Mouse (Mus musculus) brain, adult 2 months (tissue): ENCODE data around the gene Myh10.

Source experiments
- DNase-seq: peaks from one replicate; pipeline ENCODE4 v3.0.0; 2011; ENCODE audit warnings: low read depth, low spot score

Gene Myh10

DNA sequence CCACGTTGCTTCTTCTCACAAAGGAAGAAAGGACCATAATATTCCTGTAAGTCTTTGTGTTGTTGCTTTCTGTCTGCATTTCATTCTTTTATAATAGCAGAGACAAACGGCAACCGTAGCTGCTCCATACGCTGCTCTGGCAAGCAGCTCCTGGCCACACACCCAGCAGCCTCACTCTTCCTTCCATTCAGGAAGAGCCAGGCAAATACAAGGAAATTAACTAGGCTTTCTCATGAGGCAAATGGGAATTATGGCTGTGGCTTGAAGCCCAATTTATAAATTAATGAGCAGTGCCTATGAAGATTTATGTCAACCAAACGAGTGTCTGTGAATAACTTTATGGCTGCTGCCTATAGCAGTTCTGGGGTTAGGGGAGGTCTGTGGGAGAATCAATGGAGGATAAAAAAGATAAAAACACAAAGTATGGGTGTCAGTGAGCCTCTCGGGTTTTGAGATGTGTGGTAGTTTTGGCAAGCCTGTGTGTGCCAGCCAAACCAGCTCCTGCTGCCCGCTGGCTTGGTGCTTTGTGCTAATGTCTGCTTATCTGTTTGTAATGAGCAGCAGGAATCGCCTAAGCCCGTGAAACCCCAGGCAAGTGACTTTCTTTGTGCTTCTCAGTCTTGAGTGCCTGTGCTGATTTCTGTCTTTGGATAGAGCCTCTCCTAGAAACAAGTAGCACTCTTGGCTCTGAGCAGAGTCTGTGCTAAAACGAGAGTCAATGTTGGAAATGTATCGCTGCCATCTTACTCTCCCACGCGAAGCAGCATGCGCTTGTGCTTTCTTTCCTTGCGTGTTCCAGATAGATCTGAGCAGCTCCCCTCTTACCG lies 54.2 kb downstream of the Myh10 start:
- peak; percentile 93 for DNase-seq

DNA sequence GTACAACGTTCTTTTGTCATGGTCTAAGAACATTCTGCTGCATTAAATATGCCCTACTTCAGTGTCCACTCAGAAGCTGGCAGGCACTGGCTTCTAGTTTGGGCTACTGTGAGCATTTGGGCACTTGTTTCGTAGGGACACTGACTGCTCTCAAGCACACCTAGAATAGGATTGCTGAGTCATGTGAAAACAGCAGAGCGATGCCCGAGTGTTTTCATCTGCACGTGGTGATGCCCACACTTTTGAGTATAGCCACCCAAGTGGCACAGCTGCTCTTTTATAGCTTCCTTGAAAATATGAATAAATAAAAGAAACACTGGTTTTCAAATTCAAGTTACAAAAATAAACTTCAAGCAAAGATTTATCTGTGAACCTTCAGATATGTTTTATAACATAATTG lies 56.8 kb downstream of the Myh10 start:
- peak; percentile 76 for DNase-seq

DNA sequence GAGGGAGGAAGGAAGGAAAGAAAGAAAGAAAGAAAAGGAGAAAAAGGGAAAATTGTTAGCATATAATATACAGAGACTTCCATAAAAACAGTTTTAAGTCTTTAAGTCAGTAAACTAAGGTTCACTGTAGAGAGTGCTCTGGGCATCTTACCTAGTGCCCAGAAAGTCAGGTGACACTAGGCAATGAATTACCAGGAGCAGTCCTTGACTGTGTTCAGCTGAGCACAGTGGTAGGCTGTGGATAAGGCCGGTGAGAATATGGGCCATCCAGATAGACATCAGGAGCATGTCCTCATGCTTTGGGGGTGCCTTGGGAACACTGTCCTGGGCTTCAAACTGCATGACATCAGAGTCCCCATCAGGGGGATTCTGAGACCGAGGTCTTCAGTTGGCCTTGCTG lies 58.8 kb downstream of the Myh10 start:
- DNase-seq: no peak

DNA sequence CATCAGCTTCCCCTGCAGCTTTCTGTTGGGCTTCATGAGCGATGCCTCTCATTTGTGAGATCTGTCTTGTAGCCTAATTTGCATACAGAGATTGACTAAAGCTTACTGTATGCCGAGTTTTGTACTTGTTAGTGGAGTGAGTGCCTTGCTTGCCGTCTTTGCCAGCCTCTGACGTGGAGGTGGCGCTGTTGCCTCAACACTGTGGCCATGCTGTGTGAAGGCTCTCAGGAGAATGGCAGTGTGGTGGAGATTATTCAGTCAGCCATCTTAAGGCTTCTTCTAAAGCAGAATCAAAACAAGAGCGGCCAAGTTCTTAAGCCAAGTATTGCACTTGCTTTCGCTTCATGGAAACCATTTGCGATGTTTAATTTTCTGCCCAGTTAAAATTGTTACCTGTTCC lies 59.6 kb downstream of the Myh10 start:
- peak; percentile 76 for DNase-seq

DNA sequence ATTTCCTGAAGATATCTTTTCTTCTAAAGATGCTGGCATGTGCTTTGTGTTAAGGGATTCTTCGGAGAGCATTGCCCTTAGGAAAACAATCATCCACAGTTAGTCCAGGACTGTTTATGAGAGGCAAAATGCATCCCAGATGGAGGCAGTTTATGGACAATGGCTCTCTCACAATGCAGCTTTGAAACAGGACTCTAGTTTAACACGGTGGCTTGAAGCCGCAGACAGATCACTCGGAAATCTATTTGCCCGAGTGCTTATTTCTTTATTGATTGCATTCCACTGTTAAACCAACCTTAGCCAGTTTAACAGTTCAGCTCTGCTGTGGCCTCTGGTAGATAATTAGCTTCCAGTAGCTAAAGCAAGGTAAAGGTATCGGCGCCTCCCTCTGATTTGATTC lies 62.9 kb downstream of the Myh10 start:
- DNase-seq: no peak

DNA sequence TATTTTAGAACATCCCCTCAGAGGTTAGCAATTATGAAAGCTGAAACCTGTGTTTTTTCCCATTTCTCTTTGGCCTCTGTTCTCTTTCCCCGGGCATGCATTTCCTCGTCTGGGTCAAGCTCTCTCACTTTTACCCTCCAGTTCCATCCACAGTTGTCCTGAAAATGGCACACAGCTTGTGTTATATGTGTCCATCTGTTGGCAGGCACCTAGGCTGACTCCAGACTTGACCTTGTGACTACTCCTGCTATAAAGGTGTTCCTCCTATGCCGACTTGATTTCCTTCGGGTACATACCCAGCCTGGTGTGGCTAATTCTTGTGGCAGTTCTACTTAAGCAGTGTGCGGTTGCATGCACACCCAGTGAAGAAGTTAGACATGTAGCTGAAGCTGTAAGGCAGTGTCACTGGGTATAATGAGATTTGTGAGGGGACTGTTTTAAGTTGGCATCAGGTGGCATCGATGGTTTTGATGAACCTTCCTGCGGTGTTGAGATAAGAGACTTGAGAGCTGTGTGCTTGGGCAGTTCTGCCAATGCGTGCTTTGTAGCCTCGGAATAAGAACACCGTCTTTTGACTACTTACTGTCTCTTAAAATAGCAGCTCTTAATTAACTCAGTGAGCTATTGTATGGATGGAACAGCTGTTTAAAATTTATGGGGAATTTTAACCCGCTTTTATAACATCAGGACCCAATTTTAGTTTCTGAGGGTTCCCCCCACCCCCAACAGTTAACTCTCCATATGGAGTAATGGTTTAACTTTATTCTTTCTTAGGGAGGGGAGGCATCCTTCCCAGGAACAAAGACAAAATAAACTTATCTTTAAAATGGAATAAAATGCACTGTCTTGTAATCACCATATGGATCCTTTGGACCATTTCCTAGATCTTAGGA lies 65.3 kb downstream of the Myh10 start:
- DNase-seq: peak; percentile 68

DNA sequence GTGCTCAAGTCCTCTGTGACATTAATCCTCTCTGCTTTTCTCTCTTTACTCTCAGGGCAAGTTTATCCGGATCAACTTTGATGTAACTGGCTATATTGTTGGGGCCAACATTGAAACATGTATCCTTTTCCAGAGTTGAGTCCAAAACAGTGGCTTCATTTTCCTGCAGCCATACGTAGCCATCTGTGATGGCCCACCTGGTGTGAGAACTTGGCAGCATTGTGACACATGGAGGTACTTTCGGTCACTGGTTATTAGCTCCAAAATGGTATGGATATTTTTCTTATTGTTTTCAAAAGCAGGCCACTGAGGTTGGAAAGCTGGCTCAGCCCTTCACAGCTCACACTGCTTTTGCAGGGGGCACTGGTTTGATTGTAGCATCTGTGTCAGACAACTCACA lies 68.3 kb downstream of the Myh10 start:
- DNase-seq: peak; percentile 94

DNA sequence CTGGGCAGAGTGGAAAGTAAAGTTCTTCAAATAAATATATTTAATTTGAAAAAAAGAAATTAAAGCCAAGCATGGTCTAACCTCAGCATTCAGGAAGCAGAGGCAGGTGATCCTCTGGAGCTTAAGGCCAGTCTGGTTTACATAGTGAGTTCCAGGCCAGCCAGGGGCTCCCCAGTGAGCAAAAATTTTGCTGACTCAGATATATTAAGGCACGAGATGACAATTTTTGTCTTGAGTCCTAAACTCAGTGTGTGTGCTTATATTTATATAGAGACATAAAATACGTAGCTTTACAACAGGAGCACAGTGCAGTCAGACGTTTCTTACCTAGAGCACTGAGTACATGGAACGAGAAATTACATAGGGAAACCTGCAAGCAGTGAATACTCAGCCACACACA lies 69.8 kb downstream of the Myh10 start:
- DNase-seq: no peak

DNA sequence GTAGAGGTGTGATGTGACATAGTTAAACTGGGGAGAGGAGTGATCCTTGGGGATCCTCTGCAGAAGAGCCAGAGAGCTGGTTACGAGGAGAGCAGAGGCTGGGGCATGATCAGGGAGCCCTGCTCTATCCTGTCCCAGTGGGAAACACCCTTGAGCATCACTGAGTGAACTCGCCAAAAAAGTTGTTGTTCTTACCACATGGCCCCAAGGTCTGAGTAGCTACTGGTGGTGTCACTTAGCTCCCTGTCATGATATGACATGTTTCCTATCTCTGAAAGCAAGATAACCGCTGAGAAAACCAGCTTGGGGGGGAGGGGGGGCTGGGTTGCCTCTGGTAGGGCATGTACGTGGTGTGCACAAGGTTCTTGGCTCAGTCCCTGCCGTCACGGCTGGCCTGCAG lies 70.3 kb downstream of the Myh10 start:
- no peak for DNase-seq

DNA sequence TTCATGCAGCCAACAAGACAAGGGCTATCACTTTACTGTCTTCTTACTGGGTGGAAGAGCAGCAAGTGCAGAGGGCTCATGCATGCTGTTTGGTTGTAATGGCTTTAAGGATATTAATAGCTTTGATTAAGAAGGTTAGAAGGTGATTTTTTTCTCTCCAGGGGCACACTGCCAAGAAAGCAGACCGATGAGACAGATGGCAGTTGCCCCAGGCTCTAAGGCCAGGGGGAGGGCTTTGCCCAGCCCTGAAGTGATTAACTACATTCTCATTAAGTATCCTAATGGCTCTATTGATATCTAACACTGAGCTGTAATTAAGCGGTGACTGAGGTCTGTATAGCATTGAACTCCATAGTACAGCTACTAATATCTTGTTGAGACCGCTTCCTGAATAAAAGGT lies 73.3 kb downstream of the Myh10 start:
- DNase-seq: peak; percentile 93

DNA sequence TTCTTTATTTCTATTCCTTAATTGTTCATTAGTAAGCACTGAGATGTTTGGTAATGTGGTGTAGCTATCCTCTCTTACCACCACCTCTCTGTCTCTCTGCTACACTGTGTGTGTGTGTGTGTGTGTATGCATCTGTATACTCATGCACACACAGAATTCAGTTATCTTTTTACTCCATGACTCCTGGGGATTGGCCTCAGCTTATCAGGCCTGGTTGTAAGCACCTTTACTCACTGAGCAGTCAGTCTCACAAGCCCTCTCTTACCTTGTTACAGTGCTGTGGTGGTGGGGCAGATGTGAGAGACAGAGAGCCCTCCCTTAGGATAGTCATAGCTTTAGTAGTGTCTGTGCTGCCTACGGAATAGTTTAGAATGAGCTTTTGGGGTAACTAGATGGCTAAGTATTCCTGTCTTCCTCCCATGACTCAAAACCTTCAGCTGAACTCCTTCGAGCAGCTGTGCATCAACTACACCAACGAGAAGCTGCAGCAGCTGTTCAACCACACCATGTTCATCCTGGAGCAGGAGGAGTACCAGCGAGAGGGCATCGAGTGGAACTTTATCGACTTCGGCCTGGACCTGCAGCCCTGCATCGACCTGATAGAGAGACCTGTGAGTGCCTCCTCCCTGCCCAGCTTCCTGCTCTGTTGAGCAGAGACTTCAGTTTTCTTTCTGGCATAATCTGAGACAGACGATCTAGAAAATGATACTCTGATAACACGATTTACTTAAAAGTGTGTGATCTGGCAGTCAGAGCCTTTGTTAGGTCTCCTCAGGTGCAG lies 76.6 kb downstream of the Myh10 start:
- DNase-seq: no peak

DNA sequence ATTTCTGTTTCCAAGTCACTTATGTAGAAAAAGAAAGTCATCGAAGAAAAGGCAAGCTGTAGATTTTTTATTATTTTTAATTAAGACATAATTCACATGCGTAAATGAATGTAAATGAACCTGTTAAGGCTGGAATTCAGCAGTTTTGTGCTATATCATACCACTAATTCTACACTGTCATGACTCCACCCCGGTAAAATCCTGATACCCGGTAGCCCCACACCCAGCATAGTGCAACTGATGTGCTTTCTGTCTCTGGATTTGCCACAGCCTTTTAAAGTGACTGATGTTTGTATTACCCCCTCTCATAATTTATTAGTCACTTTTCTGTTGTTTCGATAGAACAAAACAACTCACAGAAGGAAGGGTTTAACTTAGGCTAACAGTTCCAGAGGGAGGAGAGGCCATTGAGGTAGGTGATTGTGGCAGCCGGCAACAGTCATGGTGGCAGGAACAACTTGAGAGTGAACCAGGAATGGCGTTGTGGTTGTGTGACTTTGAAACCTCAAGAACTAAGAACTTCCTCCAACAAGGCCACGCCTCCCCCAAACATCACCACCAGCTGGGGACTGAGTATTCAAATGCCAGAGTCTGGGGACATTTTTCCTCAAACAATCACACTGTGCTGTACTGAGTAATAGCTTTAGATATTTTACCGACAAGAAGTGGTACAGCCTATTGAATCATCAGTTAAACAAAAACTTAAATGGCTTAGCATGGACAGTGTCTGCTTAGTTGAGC lies 78.6 kb downstream of the Myh10 start:
- DNase-seq: no peak

DNA sequence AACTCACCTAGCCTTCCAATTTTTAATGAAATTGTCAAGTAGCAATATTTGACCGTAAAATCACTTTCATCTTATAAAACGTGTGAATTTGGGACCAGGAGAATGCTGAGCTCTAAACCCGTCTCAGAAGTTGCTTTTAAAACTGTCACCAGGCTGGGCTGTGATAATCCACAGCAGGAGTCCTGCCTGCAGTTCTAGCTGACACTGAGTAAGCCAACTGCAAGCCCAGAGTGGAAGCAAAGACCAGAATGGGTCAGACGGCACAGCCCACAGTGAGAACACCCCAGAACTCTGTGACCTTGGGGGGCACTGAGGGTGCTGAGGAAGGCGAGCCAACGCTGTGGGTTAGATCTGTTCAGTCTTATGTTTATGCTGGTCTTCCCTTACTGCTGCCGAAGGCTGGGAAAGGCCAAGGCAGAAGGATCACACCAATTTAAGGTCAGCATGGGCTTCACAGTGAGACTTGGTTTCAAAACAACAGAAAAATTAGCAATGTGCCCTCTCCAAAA lies 84.8 kb downstream of the Myh10 start:
- DNase-seq: peak; percentile 43

DNA sequence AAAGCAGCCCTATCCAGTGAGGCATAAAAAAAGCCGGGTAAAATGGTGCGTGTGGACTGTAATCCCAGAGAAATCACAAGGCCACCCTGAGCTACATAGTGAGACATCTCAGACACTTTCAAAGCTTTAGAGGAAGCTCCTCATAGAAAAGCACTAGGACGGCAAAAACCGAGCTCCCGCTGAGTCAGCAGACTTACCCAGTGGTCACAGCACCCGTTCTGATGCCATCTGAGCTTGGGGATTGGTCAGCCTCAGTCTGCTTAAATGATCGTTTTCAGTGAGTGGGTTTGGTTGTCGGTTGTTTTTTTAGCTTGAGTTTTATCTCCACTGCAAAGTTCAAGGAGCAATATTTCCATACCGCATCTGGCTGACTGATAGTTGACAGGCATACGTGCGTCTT lies 86.6 kb downstream of the Myh10 start:
- DNase-seq: no peak

DNA sequence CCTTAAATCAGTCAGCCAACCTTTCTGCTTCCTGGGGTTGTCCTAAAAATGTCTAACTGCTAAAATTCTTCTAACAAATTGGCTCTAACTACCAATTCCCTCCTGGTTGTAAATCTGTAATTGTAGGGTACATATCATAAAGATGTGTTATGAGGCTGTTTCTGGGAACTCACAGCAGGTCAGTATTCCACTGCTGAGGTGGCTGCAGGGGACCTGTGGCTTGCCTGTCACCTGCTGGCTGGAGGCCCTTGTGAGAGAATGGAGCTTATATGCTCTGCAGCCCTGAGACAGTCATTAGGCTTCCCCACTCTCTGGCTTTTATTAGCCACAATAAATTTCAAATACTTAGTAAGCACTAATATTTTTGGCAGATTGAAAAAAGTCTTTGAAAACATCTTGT lies 87.5 kb downstream of the Myh10 start:
- no peak for DNase-seq

DNA sequence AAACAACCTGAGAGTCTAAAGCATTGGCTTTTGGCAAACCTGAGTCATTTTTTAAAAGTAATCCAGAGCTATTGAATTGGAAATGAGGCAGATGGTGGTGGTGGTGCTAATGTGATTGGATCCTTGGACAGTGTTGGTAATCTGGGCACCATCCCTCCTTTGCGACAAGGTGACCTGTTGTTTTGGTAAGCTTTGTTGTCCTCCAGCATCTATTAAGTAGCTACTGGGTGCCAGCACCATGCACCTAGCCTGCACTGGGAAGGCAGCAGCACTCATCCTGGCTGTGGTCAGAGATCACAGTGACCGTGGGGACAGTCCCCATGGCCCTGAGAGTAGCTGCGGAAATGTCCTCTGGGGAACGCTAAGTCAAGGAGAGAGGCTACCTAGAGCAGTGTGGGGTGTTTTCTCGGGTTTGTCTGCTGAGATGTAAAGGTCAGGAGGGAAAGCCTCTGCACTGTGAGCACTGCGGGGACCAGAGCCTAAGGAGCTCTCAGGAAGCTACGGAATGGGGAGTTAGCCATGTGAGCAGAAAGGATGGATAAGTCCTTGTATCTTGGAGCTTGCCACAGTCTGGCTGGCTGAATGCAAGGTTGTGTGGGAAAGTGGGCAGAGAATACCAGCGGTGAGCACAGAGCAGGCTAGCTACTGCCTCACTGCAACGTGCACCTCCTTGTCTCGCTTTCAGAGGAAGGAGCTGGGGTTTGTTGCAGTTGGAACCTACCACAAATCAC lies 88.5 kb downstream of the Myh10 start:
- peak; percentile 54 for DNase-seq

DNA sequence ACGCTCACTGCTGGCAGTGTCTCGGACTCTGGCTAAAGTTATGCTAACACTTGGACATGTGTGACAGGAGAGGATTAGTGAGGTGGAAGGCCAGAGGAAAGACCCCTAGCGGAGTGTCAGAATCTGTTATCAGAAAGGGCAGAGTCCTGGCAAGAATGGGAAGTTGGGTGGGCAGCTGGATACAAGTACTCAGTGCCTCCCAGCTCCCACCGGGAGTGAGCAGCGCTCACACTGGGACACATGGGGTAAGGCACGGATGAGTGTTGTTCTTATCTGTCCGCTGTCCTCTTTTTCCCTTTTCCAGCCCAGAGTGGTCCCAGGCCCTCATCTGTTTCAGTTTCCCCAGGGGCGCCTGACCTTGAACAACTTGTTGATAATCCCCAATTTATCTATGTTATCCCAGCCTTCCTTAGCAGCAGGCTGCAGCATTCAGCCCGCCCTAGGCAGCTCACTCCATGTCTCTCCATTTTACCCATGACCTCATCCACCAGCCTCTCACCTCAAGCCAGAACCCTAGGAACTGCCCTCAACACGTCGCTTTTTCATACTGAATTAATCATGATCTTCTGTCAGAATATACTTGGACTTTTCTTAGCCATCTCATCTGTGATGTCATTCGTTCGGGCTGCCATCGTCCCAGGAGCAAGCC lies 89.2 kb downstream of the Myh10 start:
- DNase-seq: no peak

DNA sequence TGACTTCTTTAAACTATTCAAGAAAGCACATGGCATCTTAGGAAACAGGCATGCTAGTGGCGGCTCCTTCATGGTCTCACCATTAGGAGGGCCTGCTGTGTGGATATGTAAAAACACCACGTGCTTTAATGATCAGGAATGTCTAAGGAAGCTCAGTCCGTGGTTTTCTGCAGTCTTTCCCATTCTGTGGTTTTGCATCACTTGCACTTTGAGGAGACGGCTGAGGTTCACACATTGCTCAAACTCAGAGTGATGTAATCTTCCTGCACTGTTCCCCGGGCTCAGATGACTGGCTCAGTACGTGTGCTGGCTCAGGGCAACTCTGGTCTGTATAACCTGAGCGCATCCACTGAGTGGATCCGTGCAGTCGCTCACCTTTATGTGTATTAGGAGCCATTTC lies 91.0 kb downstream of the Myh10 start:
- peak; percentile 51 for DNase-seq

DNA sequence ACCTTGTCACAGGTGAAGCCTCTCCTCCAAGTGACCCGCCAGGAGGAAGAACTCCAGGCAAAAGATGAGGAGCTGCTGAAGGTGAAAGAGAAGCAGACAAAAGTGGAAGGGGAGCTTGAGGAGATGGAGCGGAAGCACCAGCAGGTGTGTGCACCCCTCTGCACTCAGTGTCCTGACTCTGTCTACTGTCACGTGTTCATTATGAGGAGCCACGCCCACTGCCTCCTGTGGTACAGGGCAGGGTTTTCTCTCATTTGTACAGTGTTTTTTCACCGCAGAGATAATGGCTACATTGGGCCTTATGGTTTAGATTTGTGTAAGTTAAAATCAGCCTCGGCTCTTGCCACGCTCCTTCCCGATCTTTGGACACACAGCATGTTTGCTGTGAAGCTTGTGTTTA lies 94.5 kb downstream of the Myh10 start:
- DNase-seq: no peak

DNA sequence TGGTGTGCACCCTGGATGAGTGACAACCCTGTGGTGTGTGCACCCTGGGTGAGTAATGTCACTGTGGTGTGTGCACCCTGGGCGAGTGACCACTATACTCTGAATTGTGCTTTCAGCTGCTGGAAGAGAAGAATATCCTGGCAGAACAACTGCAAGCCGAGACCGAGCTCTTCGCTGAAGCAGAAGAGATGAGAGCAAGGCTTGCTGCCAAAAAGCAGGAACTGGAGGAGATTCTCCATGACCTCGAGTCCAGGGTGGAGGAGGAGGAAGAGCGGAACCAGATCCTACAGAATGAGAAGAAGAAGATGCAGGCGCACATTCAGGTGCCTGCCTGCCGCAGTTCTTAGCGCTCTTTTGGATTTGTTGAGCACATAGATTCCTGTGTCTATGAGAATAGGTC lies 95.9 kb downstream of the Myh10 start:
- peak; percentile 66 for DNase-seq
